Mouse (Mus musculus) gastrocnemius, postnatal 10 days (tissue): ENCODE measurements at regions not wholly inside any gene's neighbourhood (a gene's known extent, or its start where the extent isn't known, plus 50 kb on each side); places are given as distances from the start of the nearest gene placed in this dataset.
A peak's percentile ranks its signal among the peaks of the same experiment; 100 is the strongest.

Experiments used
- DNase-seq: peaks from one replicate; pipeline ENCODE4 v3.0.0; 2021; ENCODE audit warnings: mixed read lengths

- no peak for DNase-seq
These were observed 475.3 kb downstream of the Dach1 start for GRCm38 (mm10) chr14:97694238-97694637.

- no peak for DNase-seq
These were observed 484.9 kb downstream of the Dach1 start for GRCm38 (mm10) chr14:97684617-97685016.

GRCm38 (mm10) chr14:97667806-97668205 is 501.8 kb downstream of the Dach1 start:
- DNase-seq = no peak

GRCm38 (mm10) chr14:97638187-97638792 is 531.3 kb downstream of the Dach1 start:
- DNase-seq = no peak

- no peak for DNase-seq
These were observed 558.1 kb downstream of the Dach1 start for GRCm38 (mm10) chr14:97611438-97611837.

- DNase-seq = no peak
These were observed 572.9 kb downstream of the Dach1 start for GRCm38 (mm10) chr14:97596694-97597093.

- no peak for DNase-seq
These were observed 581.0 kb downstream of the Dach1 start for GRCm38 (mm10) chr14:97588611-97589010.

- DNase-seq = peak; percentile 8
These were observed 581.4 kb downstream of the Dach1 start for GRCm38 (mm10) chr14:97588182-97588581.

- no peak for DNase-seq
These were observed 582.6 kb downstream of the Dach1 start for GRCm38 (mm10) chr14:97586962-97587361.

GRCm38 (mm10) chr14:97570274-97570673 is 599.3 kb downstream of the Dach1 start:
- DNase-seq = no peak

- DNase-seq = no peak
These were observed 609.3 kb downstream of the Dach1 start for GRCm38 (mm10) chr14:97560121-97560907.

- no peak for DNase-seq
These were observed 610.0 kb downstream of the Dach1 start for GRCm38 (mm10) chr14:97559559-97559958.

GRCm38 (mm10) chr14:97558289-97558688 is 611.3 kb downstream of the Dach1 start:
- DNase-seq = no peak

GRCm38 (mm10) chr14:97557888-97558287 is 611.7 kb downstream of the Dach1 start:
- DNase-seq = no peak

- DNase-seq = no peak
These were observed 623.3 kb downstream of the Dach1 start for GRCm38 (mm10) chr14:97546276-97546675.

GRCm38 (mm10) chr14:97544307-97544706 is 625.3 kb downstream of the Dach1 start:
- DNase-seq = no peak

GRCm38 (mm10) chr14:97537012-97537411 is 632.6 kb downstream of the Dach1 start:
- no peak for DNase-seq

GRCm38 (mm10) chr14:97511318-97511717 is 658.2 kb downstream of the Dach1 start:
- no peak for DNase-seq

- DNase-seq = no peak
These were observed 679.9 kb downstream of the Dach1 start for GRCm38 (mm10) chr14:97489427-97490347.

- DNase-seq = no peak
These were observed 691.3 kb downstream of the Dach1 start for GRCm38 (mm10) chr14:97478236-97478635.

- DNase-seq = no peak
These were observed 718.9 kb downstream of the Dach1 start for GRCm38 (mm10) chr14:97450525-97451235.

- DNase-seq = no peak
These were observed 720.9 kb downstream of the Dach1 start for GRCm38 (mm10) chr14:97448617-97449016.
